Mouse (Mus musculus) ES-Bruce4 (cell line): ENCODE measurements at regions not wholly inside any gene's neighbourhood (a gene's known extent, or its start where the extent isn't known, plus 50 kb on each side); places are given as distances from the start of the nearest gene placed in this dataset.

Experiments used
- CTCF ChIP-seq: IDR thresholded peaks from one replicate; pipeline ENCODE4 v1.8.1; 2011; ENCODE audit warnings: low read depth, low read length
- POLR2A ChIP-seq: IDR thresholded peaks from one replicate; pipeline ENCODE4 v1.8.1; 2011; ENCODE audit warnings: low read length; ENCODE audit not compliant: insufficient read depth

- TF ChIP-seq POLR2A (no peak), CTCF (no peak)
Measured at GRCm38 (mm10) chr3:52618925-52619224, 350.7 kb downstream of the Foxo1 start.
